Mouse (Mus musculus): ENCODE data around the gene Celf2. TPM values are rescaled to one million over a fixed set of nuclear protein-coding genes. Genes with fewer than 3 reads are reported as not detected.
A peak's percentile ranks its signal among the peaks of the same experiment; 100 is the strongest.

Celf2 gene
- polyA plus RNA-seq, 1 experiment from 2014 or later = 16.5 TPM

DNA sequence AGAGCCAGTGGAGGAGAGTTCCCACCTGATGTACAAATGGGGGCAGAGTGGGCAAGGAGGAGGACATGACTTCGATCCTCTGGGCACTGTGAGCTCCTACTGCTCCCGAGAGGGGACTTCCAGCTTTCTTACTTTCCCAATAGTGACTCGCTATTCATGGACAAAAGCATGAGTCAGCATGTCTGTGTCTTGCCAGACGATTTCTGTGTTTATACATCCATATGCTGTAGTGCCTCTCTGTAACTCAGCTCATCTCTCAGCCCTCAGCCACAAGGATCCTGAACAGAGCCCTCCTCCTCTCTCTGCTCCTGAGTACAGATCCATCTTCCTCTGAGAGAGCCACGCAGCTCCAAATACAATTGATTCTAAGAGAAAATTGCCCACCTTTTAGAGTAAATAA is 20.3 kb upstream of the Celf2 start:
- ATAC-seq (ENCODE audit: low FRiP score, low TSS enrichment) = no peak
- H3K4me1 ChIP-seq (ENCODE audit: insufficient read depth, low read length) = no peaks in the 10 kb centered on the region
- 66% methylated on average over 5 of the region's 5 CpGs for WGBS
- no peaks in the 10 kb centered on the region for H3K9me3 ChIP-seq (ENCODE audit: low read length)
- no peak overlapping the region for H3K27ac ChIP-seq (ENCODE audit: low read length)
- no peaks in the 10 kb centered on the region for H3K27me3 ChIP-seq (ENCODE audit: insufficient read depth, low read length)
- no peak overlapping the region for H3K9ac ChIP-seq (replicated peaks; ENCODE audit: low read length)
- H3K4me3 ChIP-seq (ENCODE audit: low read length) = no peak overlapping the region
- H3K4me2 ChIP-seq (replicated peaks; ENCODE audit: low read depth, low read length) = no peak overlapping the region
- no peaks in the 10 kb centered on the region for H3K36me3 ChIP-seq (ENCODE audit: insufficient read depth, low read length)

- no peak overlapping the region for H3K9ac ChIP-seq (replicated peaks; ENCODE audit: low read length)
- 75% methylated on average over 6 of the region's 6 CpGs for WGBS
- H3K4me1 ChIP-seq (ENCODE audit: insufficient read depth, low read length) = no peaks in the 10 kb centered on the region
- no peak overlapping the region for H3K27ac ChIP-seq (ENCODE audit: low read length)
- no peak for ATAC-seq (ENCODE audit: low FRiP score, low TSS enrichment)
- no peaks in the 10 kb centered on the region for H3K9me3 ChIP-seq (ENCODE audit: low read length)
- no peaks in the 10 kb centered on the region for H3K27me3 ChIP-seq (ENCODE audit: insufficient read depth, low read length)
- H3K4me3 ChIP-seq (ENCODE audit: low read length) = no peak overlapping the region
- H3K4me2 ChIP-seq (replicated peaks; ENCODE audit: low read depth, low read length) = no peak overlapping the region
- H3K36me3 ChIP-seq (ENCODE audit: insufficient read depth, low read length) = no peaks in the 10 kb centered on the region
Measured at GRCm38 (mm10) chr2:7526696-7527095, 17.3 kb upstream of the Celf2 start.

DNA sequence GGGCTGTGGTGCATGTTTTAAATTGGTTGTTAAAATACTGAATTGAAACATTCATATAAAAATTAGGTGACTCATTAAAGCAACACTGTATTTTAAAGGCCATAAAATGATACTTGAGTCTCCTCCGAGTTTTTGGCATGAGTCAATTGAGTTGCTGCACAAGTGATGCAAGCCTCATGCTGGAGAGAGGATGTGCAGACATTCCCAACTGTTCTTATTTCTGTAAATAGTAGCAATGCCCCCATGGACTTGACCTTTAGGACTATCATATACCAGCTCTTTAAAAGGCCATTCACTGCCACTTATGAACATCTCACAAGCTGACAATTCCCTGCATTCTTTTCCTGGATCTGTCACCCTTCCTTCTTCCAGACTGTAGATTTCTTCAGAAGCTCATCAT is 10.1 kb upstream of the Celf2 start:
- Histone ChIP-seq H3K4me2 (replicated peaks; ENCODE audit: low read depth, low read length) (no peak overlapping the region), H3K4me1 (ENCODE audit: insufficient read depth, low read length) (no peaks in the 10 kb centered on the region), H3K27ac (ENCODE audit: low read length) (no peak overlapping the region), H3K9ac (replicated peaks; ENCODE audit: low read length) (no peak overlapping the region), H3K27me3 (ENCODE audit: insufficient read depth, low read length) (no peaks in the 10 kb centered on the region), H3K4me3 (ENCODE audit: low read length) (no peak overlapping the region), H3K9me3 (ENCODE audit: low read length) (no peaks in the 10 kb centered on the region), H3K36me3 (ENCODE audit: insufficient read depth, low read length) (no peaks in the 10 kb centered on the region)
- 74% methylated on average over 1 of the region's 1 CpGs for WGBS
- no peak for ATAC-seq (ENCODE audit: low FRiP score, low TSS enrichment)

GRCm38 (mm10) chr2:7493420-7493819 is 15.9 kb downstream of the Celf2 start:
- no peaks in the 10 kb centered on the region for H3K9me3 ChIP-seq (ENCODE audit: low read length)
- no peak overlapping the region for H3K27ac ChIP-seq (ENCODE audit: low read length)
- H3K4me3 ChIP-seq (ENCODE audit: low read length) = no peak overlapping the region
- H3K36me3 ChIP-seq (ENCODE audit: insufficient read depth, low read length) = no peaks in the 10 kb centered on the region
- no peak overlapping the region for H3K9ac ChIP-seq (replicated peaks; ENCODE audit: low read length)
- peak; percentile 61 for ATAC-seq (ENCODE audit: low FRiP score, low TSS enrichment)
- no peaks in the 10 kb centered on the region for H3K4me1 ChIP-seq (ENCODE audit: insufficient read depth, low read length)
- no peaks in the 10 kb centered on the region for H3K27me3 ChIP-seq (ENCODE audit: insufficient read depth, low read length)
- no peak overlapping the region for H3K4me2 ChIP-seq (replicated peaks; ENCODE audit: low read depth, low read length)

DNA sequence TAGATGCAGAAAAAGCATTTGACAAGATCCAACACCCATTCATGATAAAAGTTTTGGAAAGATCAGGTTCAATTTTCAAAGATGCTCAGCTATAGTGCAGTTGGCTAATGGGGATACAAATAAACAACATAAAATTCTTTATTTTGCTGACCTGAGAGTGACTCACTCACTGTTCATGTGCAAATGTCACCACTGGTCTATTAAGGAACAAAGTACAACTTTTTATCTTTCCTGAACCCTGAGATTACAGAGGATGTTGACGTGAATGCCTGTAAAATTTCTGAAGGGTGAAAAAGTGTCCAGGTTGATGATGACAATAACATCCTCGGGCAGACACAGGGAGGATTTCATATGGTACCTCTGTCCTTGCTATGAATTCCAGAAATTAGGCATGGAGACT is 24.4 kb downstream of the Celf2 start:
- Histone ChIP-seq H3K27me3 (ENCODE audit: insufficient read depth, low read length) (no peaks in the 10 kb centered on the region), H3K4me1 (ENCODE audit: insufficient read depth, low read length) (no peaks in the 10 kb centered on the region), H3K9ac (replicated peaks; ENCODE audit: low read length) (no peak overlapping the region), H3K27ac (ENCODE audit: low read length) (no peak overlapping the region), H3K4me3 (ENCODE audit: low read length) (no peak overlapping the region), H3K9me3 (ENCODE audit: low read length) (no peaks in the 10 kb centered on the region), H3K4me2 (replicated peaks; ENCODE audit: low read depth, low read length) (no peak overlapping the region), H3K36me3 (ENCODE audit: insufficient read depth, low read length) (no peaks in the 10 kb centered on the region)
- WGBS = 78% methylated on average over 2 of the region's 2 CpGs
- ATAC-seq (ENCODE audit: low FRiP score, low TSS enrichment) = no peak

DNA sequence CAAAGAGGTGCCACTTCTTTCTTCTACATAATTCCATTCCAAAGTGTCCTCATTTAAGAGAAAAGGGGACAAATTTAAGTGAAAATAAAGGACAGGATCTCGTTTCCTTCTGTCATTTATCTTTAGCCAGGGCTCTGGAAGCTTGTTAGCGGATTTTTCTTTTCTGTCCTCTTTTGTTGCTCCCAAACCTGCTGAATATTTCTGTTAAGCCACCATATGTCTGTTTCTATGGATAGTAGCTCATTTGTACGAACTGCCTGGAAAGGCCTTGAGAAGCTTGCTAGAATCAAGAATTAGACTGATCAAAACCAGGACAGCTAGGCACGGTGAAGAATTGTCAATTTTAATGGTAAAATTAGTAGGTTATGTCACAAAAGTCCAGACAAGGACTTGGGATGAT is 27.3 kb downstream of the Celf2 start:
- 77% methylated on average over 4 of the region's 4 CpGs for WGBS
- no peaks in the 10 kb centered on the region for H3K9me3 ChIP-seq (ENCODE audit: low read length)
- H3K4me1 ChIP-seq (ENCODE audit: insufficient read depth, low read length) = no peaks in the 10 kb centered on the region
- no peak for ATAC-seq (ENCODE audit: low FRiP score, low TSS enrichment)
- no peak overlapping the region for H3K27ac ChIP-seq (ENCODE audit: low read length)
- no peaks in the 10 kb centered on the region for H3K27me3 ChIP-seq (ENCODE audit: insufficient read depth, low read length)
- H3K4me3 ChIP-seq (ENCODE audit: low read length) = no peak overlapping the region
- no peak overlapping the region for H3K9ac ChIP-seq (replicated peaks; ENCODE audit: low read length)
- no peaks in the 10 kb centered on the region for H3K36me3 ChIP-seq (ENCODE audit: insufficient read depth, low read length)
- no peak overlapping the region for H3K4me2 ChIP-seq (replicated peaks; ENCODE audit: low read depth, low read length)

DNA sequence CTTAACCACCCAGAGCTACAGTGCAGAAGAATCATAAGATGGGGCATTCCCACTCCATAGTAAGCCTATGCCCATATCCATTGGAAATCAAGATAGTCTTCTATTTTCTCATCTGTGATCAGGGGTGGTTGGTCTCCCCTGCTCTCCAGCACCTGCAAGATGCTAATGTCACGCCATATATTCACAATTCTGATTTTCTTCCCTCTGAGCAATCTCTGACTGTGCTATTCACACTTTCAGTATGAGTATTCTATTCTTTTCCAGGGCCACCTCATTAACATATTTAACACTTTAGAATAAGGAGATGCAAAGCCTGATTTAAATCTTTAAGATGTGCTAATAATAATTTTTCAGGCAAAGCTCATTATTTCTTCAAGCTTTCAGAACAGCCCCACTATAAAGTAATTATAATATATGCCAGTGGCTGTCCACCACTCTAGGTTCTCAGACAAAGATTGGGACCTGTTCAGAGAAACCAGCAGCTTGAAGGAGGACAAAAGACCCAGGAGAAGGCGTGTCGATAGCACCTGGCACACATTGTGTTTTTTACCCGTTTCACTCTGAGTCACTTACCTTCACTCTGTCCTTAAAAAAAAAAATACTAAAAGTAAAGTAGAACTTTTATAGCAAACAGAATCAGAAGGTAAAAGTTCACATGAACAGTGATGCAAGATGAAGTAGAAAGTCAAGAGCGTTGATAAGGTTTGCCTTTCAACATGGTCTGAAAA is 48.9 kb downstream of the Celf2 start:
- no peak for ATAC-seq (ENCODE audit: low FRiP score, low TSS enrichment)

GRCm38 (mm10) chr2:7438721-7439282 is 70.6 kb downstream of the Celf2 start:
- Histone ChIP-seq H3K27me3 (ENCODE audit: insufficient read depth, low read length) (no peaks in the 10 kb centered on the region), H3K4me1 (ENCODE audit: insufficient read depth, low read length) (no peaks in the 10 kb centered on the region), H3K36me3 (ENCODE audit: insufficient read depth, low read length) (no peaks in the 10 kb centered on the region), H3K9ac (replicated peaks; ENCODE audit: low read length) (no peak overlapping the region), H3K4me3 (ENCODE audit: low read length) (no peak overlapping the region), H3K4me2 (replicated peaks; ENCODE audit: low read depth, low read length) (no peak overlapping the region), H3K9me3 (ENCODE audit: low read length) (no peaks in the 10 kb centered on the region), H3K27ac (ENCODE audit: low read length) (no peak overlapping the region)
- 83% methylated on average over 8 of the region's 8 CpGs for WGBS
- ATAC-seq (ENCODE audit: low FRiP score, low TSS enrichment) = no peak

More for the DNA sequence above, 48.9 kb downstream of the Celf2 start:
- no peak overlapping the region for H3K4me3 ChIP-seq (ENCODE audit: low read length)
- H3K27me3 ChIP-seq (ENCODE audit: insufficient read depth, low read length) = no peaks in the 10 kb centered on the region
- no peak overlapping the region for H3K27ac ChIP-seq (ENCODE audit: low read length)
- no peaks in the 10 kb centered on the region for H3K4me1 ChIP-seq (ENCODE audit: insufficient read depth, low read length)
- no peak overlapping the region for H3K9ac ChIP-seq (replicated peaks; ENCODE audit: low read length)
- H3K36me3 ChIP-seq (ENCODE audit: insufficient read depth, low read length) = no peaks in the 10 kb centered on the region
- no peak overlapping the region for H3K4me2 ChIP-seq (replicated peaks; ENCODE audit: low read depth, low read length)
- H3K9me3 ChIP-seq (ENCODE audit: low read length) = no peaks in the 10 kb centered on the region
- WGBS = 78% methylated on average over 5 of the region's 5 CpGs

GRCm38 (mm10) chr2:7426481-7426880 is 82.9 kb downstream of the Celf2 start:
- H3K9me3 ChIP-seq (ENCODE audit: low read length) = no peaks in the 10 kb centered on the region
- no peak for ATAC-seq (ENCODE audit: low FRiP score, low TSS enrichment)
- H3K27me3 ChIP-seq (ENCODE audit: insufficient read depth, low read length) = no peaks in the 10 kb centered on the region
- no peak overlapping the region for H3K4me2 ChIP-seq (replicated peaks; ENCODE audit: low read depth, low read length)
- H3K36me3 ChIP-seq (ENCODE audit: insufficient read depth, low read length) = no peaks in the 10 kb centered on the region
- 71% methylated on average over 1 of the region's 1 CpGs for WGBS
- H3K27ac ChIP-seq (ENCODE audit: low read length) = no peak overlapping the region
- H3K9ac ChIP-seq (replicated peaks; ENCODE audit: low read length) = no peak overlapping the region
- H3K4me1 ChIP-seq (ENCODE audit: insufficient read depth, low read length) = no peaks in the 10 kb centered on the region
- H3K4me3 ChIP-seq (ENCODE audit: low read length) = no peak overlapping the region

DNA sequence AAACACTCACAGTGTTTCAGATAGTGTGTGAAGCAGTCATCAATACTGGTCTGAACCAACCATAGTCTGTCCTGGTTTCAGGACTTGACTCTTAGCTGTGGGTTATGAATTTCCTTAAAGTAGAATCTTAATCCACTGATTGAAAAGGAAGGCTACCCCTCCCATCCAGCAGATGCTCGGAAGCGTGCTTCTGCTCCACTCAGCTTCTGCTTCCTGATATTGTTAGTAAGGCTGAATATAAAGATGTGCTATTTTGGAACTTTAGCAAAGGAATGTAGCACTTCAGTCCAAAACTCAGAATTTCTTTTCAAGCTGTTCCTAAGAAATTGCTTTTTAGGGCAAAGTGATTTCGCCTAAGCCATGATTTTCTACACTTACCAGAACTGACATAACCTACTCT is 108.8 kb downstream of the Celf2 start:
- no peak for ATAC-seq (ENCODE audit: low FRiP score, low TSS enrichment)
- 71% methylated on average over 3 of the region's 3 CpGs for WGBS

More for the DNA sequence above, 108.8 kb downstream of the Celf2 start:
- Histone ChIP-seq H3K4me2 (replicated peaks; ENCODE audit: low read depth, low read length) (no peak overlapping the region), H3K27ac (ENCODE audit: low read length) (no peak overlapping the region), H3K27me3 (ENCODE audit: insufficient read depth, low read length) (no peaks in the 10 kb centered on the region), H3K4me1 (ENCODE audit: insufficient read depth, low read length) (no peaks in the 10 kb centered on the region), H3K36me3 (ENCODE audit: insufficient read depth, low read length) (no peaks in the 10 kb centered on the region), H3K4me3 (ENCODE audit: low read length) (no peak overlapping the region), H3K9me3 (ENCODE audit: low read length) (no peaks in the 10 kb centered on the region), H3K9ac (replicated peaks; ENCODE audit: low read length) (no peak overlapping the region)

All from kidney, embryonic 16.5 days (tissue).